Mouse (Mus musculus): ENCODE results near the gene Lemd1. TPM values are rescaled to one million over a fixed set of nuclear protein-coding genes. Genes with fewer than 3 reads are reported as not detected.
A peak's percentile ranks its signal among the peaks of the same experiment; 100 is the strongest.
"Not testable (repeated sequence)": the region's sequence is repeated elsewhere in the genome, so short reads cannot be mapped to it uniquely, and the experiment has no call there.

Lemd1 gene
- total RNA-seq, 2 experiments from 2014 or later = 0.32 TPM; not detected in 1

- no peak for DNase-seq (ENCODE audit: low spot score in 2 of 2)
Measured at GRCm38 (mm10) chr1:132245010-132245409, 53.8 kb downstream of the Lemd1 start.

- peak in 1 of 2 experiments; percentile 36 for DNase-seq (ENCODE audit: low spot score in 2 of 2)
Measured at GRCm38 (mm10) chr1:132246137-132246536, 54.9 kb downstream of the Lemd1 start.

- DNase-seq (ENCODE audit: low spot score in 2 of 2) = no peak
Measured at GRCm38 (mm10) chr1:132246641-132247040, 55.4 kb downstream of the Lemd1 start.

- no peak for DNase-seq (ENCODE audit: low spot score in 2 of 2)
Measured at GRCm38 (mm10) chr1:132254467-132254866, 63.2 kb downstream of the Lemd1 start.

GRCm38 (mm10) chr1:132260331-132260730 is 69.1 kb downstream of the Lemd1 start:
- DNase-seq (ENCODE audit: low spot score in 2 of 2) = no peak

- no peak for DNase-seq (ENCODE audit: low spot score in 2 of 2)
Measured at GRCm38 (mm10) chr1:132261058-132261457, 69.8 kb downstream of the Lemd1 start.

GRCm38 (mm10) chr1:132263618-132264017 is 72.4 kb downstream of the Lemd1 start:
- DNase-seq (ENCODE audit: low spot score in 2 of 2) = no peak

- DNase-seq (ENCODE audit: low spot score in 2 of 2) = no peak
Measured at GRCm38 (mm10) chr1:132264577-132264976, 73.3 kb downstream of the Lemd1 start.

GRCm38 (mm10) chr1:132265211-132265859 is 74.1 kb downstream of the Lemd1 start:
- no peak for DNase-seq (ENCODE audit: low spot score in 2 of 2)

GRCm38 (mm10) chr1:132265936-132266335 is 74.7 kb downstream of the Lemd1 start:
- DNase-seq (ENCODE audit: low spot score in 2 of 2) = no peak

GRCm38 (mm10) chr1:132266791-132267557 is 75.7 kb downstream of the Lemd1 start:
- DNase-seq (ENCODE audit: low spot score in 2 of 2) = no peak

GRCm38 (mm10) chr1:132267959-132268358 is 76.7 kb downstream of the Lemd1 start:
- DNase-seq (ENCODE audit: low spot score in 2 of 2) = no peak

- DNase-seq (ENCODE audit: low spot score in 2 of 2) = no peak
Measured at GRCm38 (mm10) chr1:132268418-132269060, 77.3 kb downstream of the Lemd1 start.

GRCm38 (mm10) chr1:132271237-132271636 is 80.0 kb downstream of the Lemd1 start:
- DNase-seq (ENCODE audit: low spot score in 2 of 2) = no peak

GRCm38 (mm10) chr1:132276694-132277093 is 85.5 kb downstream of the Lemd1 start:
- no peak for DNase-seq (ENCODE audit: low spot score in 2 of 2)

GRCm38 (mm10) chr1:132277124-132277523 is 85.9 kb downstream of the Lemd1 start:
- DNase-seq (ENCODE audit: low spot score in 2 of 2) = no peak

GRCm38 (mm10) chr1:132280636-132281035 is 89.4 kb downstream of the Lemd1 start:
- not testable (repeated sequence) for DNase-seq (ENCODE audit: low spot score in 2 of 2)

GRCm38 (mm10) chr1:132281523-132282176 is 90.4 kb downstream of the Lemd1 start:
- DNase-seq (ENCODE audit: low spot score in 2 of 2) = no peak

- no peak for DNase-seq (ENCODE audit: low spot score in 2 of 2)
Measured at GRCm38 (mm10) chr1:132282177-132282536, 90.9 kb downstream of the Lemd1 start.

- no peak for DNase-seq (ENCODE audit: low spot score in 2 of 2)
Measured at GRCm38 (mm10) chr1:132283018-132283417, 91.8 kb downstream of the Lemd1 start.

GRCm38 (mm10) chr1:132286735-132287134 is 95.5 kb downstream of the Lemd1 start:
- no peak for DNase-seq (ENCODE audit: low spot score in 2 of 2)

- no peak for DNase-seq (ENCODE audit: low spot score in 2 of 2)
Measured at GRCm38 (mm10) chr1:132287445-132287844, 96.2 kb downstream of the Lemd1 start.
